Mouse (Mus musculus): Measurements from ENCODE around the gene St3gal6.

DNA sequence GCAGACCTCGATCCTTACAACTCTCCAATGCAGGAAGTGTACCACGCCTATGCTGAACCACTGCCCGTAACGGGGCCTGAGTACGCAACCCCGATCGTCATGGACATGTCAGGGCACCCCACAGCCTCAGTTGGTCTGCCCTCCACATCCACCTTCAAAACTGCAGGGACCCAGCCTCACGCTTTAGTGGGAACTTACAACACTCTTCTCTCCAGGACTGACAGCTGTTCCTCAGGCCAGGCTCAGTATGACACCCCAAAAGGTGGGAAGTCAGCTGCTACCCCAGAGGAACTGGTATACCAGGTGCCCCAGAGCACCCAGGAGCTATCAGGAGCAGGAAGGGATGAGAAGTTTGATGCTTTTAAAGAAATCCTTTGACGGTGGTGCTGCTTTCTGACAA, 58.6 kb downstream of the St3gal6 start:
- TF ChIP-seq POLR2A (IDR thresholded peaks at IDR 0.05; ENCODE audit: borderline replicate concordance, extremely low read depth, insufficient read depth, insufficient read length, poor library complexity, severe bottlenecking) (no peak), CTCF (IDR thresholded peaks at IDR 0.05; ENCODE audit: borderline replicate concordance, extremely low read depth, insufficient read depth, insufficient read length) (no peak)
